ENCODE assay signal across 8 mouse cellular contexts in the genomic region with DNA sequence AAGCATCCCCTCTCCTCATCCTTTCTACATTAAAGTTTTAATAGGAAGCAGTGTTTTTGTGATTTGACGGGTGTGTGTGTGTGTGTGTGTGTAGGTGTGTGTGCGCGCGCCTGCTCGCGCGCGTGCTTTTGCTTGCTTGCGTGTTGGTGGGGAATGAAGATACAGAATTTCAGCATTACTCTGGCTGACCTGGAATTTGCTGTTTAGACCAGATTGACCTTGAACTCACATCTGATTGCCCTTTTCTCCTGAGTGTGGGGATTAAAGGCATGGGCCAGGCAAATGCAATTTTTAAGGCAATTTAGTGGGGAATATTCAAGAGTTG. TPM values are rescaled to one million over a fixed set of nuclear protein-coding genes. Genes with fewer than 3 reads are reported as not detected.
A peak's percentile ranks its signal among the peaks of the same experiment; 100 is the strongest.
DNase-seq lines count a peak whose midpoint lies in the region; ATAC-seq and TF ChIP-seq lines count a peak whose summit lies in the region.

No protein-coding gene starts in this region.

- H3K4me3 ChIP-seq in cerebellum, adult 2 months (replicated peaks; ENCODE audit: insufficient read depth, low read depth, low read length): peak overlapping the region; percentile 69
- H3K4me3 ChIP-seq in limb, embryonic 15.5 days: peak overlapping the region; percentile 92
- peak overlapping the region; percentile 65 for H3K4me3 ChIP-seq in stomach, postnatal 0 days (ENCODE audit: low read depth, low read length)

- H3K27me3 ChIP-seq in cerebellum, adult 2 months (ENCODE audit: control insufficient read depth, insufficient read depth, low read length): no peaks in the 10 kb centered on the region
- H3K27me3 ChIP-seq in limb, embryonic 15.5 days: no peaks in the 10 kb centered on the region
- no peaks in the 10 kb centered on the region for H3K27me3 ChIP-seq in stomach, postnatal 0 days (ENCODE audit: control insufficient read depth, insufficient read depth, low read length)

- H3K4me1 ChIP-seq in cerebellum, adult 2 months (ENCODE audit: control insufficient read depth, insufficient read depth, low read length): no peaks in the 10 kb centered on the region
- H3K4me1 ChIP-seq in limb, embryonic 15.5 days: peaks cover 6% of the 10 kb centered on the region; the same call in 1 of the 2 replicates
- H3K4me1 ChIP-seq in stomach, postnatal 0 days (replicated peaks; ENCODE audit: control insufficient read depth, insufficient read depth): no peaks in the 10 kb centered on the region

- no peak for DNase-seq in cerebellum, adult 2 months
- DNase-seq in cerebellum, adult 8-10 months: no peak
- DNase-seq in retina, adult 2 months (ENCODE audit: low read depth, low spot score): peak; percentile 15
- DNase-seq in retina, postnatal 1 day: no peak
- no peak for DNase-seq in stomach, postnatal 0 days (ENCODE audit: low spot score)
- DNase-seq in ovary, adult 18-20 months (ENCODE audit: low spot score): no peak
- DNase-seq in B cell, adult 2 months: no peak

- ATAC-seq in limb, embryonic 15.5 days (ENCODE audit: insufficient number of reproducible peaks, low FRiP score, low TSS enrichment, low read depth): no peak
- ATAC-seq in stomach, postnatal 0 days (ENCODE audit: low FRiP score, low TSS enrichment): no peak

- H3K4me2 ChIP-seq in limb, embryonic 15.5 days: peak overlapping the region; percentile 53
- H3K4me2 ChIP-seq in stomach, postnatal 0 days (replicated peaks; ENCODE audit: low read depth): peak overlapping the region; percentile 55

- peak overlapping the region; percentile 95 for H3K27ac ChIP-seq in cerebellum, adult 2 months (ENCODE audit: insufficient read depth, low read length)
- peak overlapping the region; percentile 97 for H3K27ac ChIP-seq in limb, embryonic 15.5 days
- H3K27ac ChIP-seq in stomach, postnatal 0 days (replicated peaks): peak overlapping the region; percentile 95

- no peaks in the 10 kb centered on the region for H3K9me3 ChIP-seq in limb, embryonic 15.5 days
- no peaks in the 10 kb centered on the region for H3K9me3 ChIP-seq in stomach, postnatal 0 days (ENCODE audit: control insufficient read depth, low read length)

- no peak for TF ChIP-seq CTCF in cerebellum, adult 2 months (IDR thresholded peaks at IDR 0.05; ENCODE audit: borderline replicate concordance, insufficient read depth, low read depth, low read length)
- TF ChIP-seq CTCF in stomach, postnatal 0 days (IDR thresholded peaks at IDR 0.05; ENCODE audit: low read depth): no peak

- H3K36me3 ChIP-seq in limb, embryonic 15.5 days: peaks cover 8% of the 10 kb centered on the region; the same call in 1 of the 2 replicates
- no peaks in the 10 kb centered on the region for H3K36me3 ChIP-seq in stomach, postnatal 0 days (ENCODE audit: control insufficient read depth, insufficient read depth, low read length)

- TF ChIP-seq POLR2A in cerebellum, adult 2 months (IDR thresholded peaks at IDR 0.05; ENCODE audit: borderline replicate concordance, insufficient read depth, low read length): no peak

- H3K9ac ChIP-seq in limb, embryonic 15.5 days: peak overlapping the region; percentile 87
- H3K9ac ChIP-seq in stomach, postnatal 0 days (ENCODE audit: low read length): peak overlapping the region; percentile 90

- TF ChIP-seq EP300 in stomach, postnatal 0 days (optimal IDR thresholded peaks at IDR 0.05): no peak

- 0% methylated on average over 9 of the region's 9 CpGs for WGBS in cerebellum, adult 2 months
- under 1% methylated on average over 9 of the region's 9 CpGs for WGBS in limb, embryonic 15.5 days
- WGBS in stomach, postnatal 0 days: 2% methylated on average over 9 of the region's 9 CpGs

RNA-seq across cellular contexts. Expression of a gene that starts 2.0 kb away (rescaled TPM):
- polyA plus RNA-seq in cerebellum, adult 2 months (2012; rRNA removed): 205 and 213 TPM in 2 replicates
- 79.5 and 86.9 TPM in 2 replicates for polyA plus RNA-seq in limb, embryonic 15.5 days (2015; fragmentation: Nextera tagmentation; extraction: Ambion mirVana)
- polyA plus RNA-seq in stomach, postnatal 0 days (2015; fragmentation: Nextera tagmentation; extraction: Ambion mirVana): 157 and 166 TPM in 2 replicates

RNA-seq across cellular contexts. Expression of a gene that starts 15.8 kb away (rescaled TPM):
- polyA plus RNA-seq in cerebellum, adult 2 months (2012; rRNA removed): 193 and 194 TPM in 2 replicates
- 36.1 and 41.9 TPM in 2 replicates for polyA plus RNA-seq in limb, embryonic 15.5 days (2015; fragmentation: Nextera tagmentation; extraction: Ambion mirVana)
- 19.2 and 24.2 TPM in 2 replicates for polyA plus RNA-seq in stomach, postnatal 0 days (2015; fragmentation: Nextera tagmentation; extraction: Ambion mirVana)
